Mouse (Mus musculus) thymus, postnatal 36 days (tissue): Measurements from ENCODE around the gene Corin.

ENCODE experiments used
- DNase-seq, 2 experiments: peaks; one replicate each; pipeline ENCODE4 v3.0.0; 2022; ENCODE audit warnings: mixed read lengths in 2 of 2

Corin gene

GRCm38 (mm10) chr5:72503531-72504523, at the start of gene Corin:
Corin (minus strand) TSS chr5:72504473.
- no peak for DNase-seq

GRCm38 (mm10) chr5:72551209-72551608, 46.9 kb upstream of the Corin start:
- no peak for DNase-seq

DNA sequence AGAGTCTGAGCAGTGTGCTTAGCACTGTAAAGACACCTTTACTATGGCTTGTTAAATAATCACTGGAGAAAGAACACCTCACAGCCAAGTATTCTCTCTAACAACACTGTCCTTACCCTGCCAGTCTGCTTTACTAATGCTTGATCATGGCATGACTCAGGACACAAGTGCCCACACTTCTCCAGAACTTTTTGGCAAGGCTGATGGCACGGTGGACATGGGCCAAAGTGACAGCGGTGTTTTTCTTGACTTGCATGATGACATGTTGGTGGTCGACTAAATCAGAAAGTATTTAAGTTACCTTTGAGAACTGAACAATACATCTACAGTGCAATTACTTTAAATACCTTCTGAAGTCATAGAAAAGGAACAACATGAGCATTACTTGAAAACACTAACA, 24.6 kb upstream of the Corin start:
- no peak for DNase-seq

- no peak for DNase-seq
These were observed 9.5 kb upstream of the Corin start for GRCm38 (mm10) chr5:72513808-72514207.

DNA sequence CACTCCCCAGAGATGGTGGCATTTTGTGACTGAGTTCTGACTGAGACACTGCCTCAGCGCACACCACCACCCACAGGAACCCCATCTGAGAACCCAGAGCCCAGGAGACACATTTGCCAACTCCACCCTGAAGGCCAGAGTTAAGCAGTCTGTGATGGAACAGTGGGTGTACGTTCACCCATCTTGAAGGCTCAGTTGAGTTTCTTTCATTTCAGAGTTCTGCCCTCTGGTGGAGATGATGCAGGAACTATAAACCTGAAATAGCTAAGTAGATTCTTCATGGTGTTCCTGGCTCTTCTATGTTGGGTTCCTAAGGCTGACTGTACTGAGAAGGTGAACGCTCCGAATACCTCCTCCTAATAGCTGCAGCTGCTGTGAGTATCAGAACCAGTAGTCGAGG, 1.5 kb upstream of the Corin start:
- no peak for DNase-seq

DNA sequence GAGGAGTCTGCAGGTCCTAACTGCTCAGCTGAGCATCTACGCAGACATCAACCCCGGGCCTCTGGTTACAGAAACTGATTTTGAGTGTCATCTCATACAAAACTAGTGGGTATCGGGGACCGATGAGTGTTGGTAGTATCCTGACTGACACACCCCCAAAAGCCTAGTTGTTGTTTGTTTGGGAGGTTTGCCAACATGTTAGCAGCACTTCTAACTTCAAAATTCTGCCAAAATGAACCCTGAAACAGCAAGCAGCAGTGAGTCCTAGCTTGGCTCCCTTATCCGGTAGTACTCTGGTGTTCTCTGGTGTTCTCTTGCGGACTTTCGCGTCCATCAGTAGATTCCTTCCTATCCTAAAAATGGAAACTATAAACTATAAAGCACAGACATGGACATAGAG, 1.5 kb downstream of the Corin start:
- no peak for DNase-seq

- DNase-seq = no peak
These were observed 2.5 kb downstream of the Corin start for GRCm38 (mm10) chr5:72501763-72502162.

GRCm38 (mm10) chr5:72498271-72498670, 6.0 kb downstream of the Corin start:
- no peak for DNase-seq

DNA sequence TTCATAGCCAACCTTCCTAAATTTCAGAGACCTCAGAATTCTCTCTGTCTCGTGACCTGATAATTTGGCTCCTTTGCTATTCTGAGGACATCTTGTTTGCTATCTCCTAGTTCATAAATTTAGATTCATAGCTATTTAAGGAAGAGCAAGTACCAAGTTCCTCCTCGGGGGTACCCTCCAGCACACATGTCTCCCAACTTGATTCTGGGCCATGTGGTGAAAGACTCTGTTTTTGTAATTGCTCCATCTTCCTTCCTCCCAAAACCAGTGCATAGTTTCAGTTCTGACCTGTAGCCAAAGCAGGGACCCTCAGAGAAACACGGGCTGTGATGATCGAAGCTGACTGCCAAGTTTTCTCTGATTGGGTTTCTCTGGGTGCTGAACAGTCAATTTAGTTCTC, 7.5 kb downstream of the Corin start:
- no peak for DNase-seq

GRCm38 (mm10) chr5:72493906-72494305, 10.4 kb downstream of the Corin start:
- no peak for DNase-seq

GRCm38 (mm10) chr5:72491232-72491631, 13.0 kb downstream of the Corin start:
- no peak for DNase-seq

GRCm38 (mm10) chr5:72480456-72480855, 23.8 kb downstream of the Corin start:
- no peak for DNase-seq

DNA sequence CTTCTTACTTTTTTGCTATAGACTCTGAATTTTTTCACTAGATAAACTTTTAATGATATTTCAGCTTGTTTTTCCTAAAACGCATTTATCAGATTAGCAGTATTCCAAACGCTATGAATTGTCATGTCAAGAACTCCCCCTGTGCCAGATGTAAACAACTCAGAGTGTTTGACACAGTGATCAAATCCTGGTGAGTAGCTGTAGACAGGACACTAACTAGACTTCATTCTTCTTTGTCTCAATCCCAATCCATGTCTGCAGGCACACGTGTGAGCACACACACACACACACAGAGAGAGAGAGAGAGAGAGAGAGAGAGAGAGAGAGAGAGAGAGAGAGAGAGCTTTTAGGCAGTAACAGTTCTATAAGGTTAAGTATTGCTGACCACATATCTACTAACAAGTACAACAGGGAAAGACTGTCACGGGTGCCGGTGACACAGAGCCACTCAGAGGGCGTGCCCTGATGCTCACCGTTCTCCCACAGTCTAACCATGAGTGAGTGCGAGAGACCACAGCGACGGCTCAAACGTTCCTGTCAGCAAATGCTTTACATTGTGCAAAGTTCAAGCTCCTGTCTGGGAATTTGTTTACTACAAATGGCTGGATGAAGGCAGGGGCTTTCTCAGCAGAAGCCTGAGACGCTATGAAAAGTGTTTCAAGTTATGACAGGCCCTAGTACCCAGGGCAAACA, 31.8 kb downstream of the Corin start:
- no peak for DNase-seq

GRCm38 (mm10) chr5:72471746-72472145, 32.5 kb downstream of the Corin start:
- no peak for DNase-seq

- DNase-seq = no peak
These were observed 39.3 kb downstream of the Corin start for GRCm38 (mm10) chr5:72464932-72465331.

DNA sequence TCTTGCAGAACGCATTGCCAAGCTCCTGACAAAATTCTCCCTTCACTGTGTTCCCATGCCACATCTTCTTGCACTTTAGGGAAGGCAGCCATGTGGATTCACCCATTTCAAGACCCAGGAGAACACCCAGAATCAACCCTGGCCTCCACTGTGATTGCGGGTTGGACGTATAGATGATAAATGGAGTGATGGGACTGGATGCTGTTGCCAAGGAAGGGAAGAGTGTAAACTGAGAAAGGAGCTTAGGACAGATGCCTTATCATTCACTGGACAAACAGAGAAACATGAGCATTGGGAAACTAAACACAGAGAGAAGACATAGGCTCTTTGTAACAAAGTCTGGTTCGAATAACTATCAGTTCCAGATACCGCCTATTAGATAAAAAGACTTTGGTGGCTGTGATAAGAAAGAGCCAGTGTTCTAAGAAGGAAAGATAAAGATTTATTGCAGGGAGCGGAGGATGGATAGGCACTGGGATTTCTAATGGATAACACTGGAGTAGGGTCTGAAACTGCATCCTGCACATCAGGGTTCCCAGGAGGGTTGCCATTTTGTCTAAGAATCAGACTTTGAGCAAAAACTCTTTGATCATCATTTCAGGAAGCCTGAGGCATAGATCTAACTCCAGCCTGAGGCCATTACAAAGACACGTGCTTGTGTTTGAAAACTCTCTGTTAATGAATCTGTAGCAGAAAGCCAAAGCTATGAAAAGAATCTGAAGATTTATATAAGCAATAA, 44.7 kb downstream of the Corin start:
- DNase-seq = no peak

DNA sequence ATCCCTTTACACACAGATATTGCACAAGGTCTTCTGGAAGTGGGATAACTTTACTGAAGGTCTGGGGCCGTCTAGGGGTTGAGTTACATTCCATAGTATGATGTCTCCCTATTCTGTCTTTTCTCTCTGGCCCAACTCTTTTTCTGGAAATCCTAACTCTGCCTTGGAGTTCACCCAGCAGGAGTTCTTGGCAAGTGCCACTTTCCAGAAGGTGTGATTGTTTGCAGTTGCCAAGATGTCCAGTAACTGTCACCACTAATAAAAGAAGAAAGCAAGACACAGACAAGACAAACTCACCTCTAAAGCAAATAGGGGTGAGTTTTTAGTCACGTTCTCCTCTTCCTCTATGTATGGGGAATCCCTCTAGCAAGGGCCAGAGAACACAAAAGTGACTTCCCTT, 50.6 kb downstream of the Corin start:
- DNase-seq = no peak

DNA sequence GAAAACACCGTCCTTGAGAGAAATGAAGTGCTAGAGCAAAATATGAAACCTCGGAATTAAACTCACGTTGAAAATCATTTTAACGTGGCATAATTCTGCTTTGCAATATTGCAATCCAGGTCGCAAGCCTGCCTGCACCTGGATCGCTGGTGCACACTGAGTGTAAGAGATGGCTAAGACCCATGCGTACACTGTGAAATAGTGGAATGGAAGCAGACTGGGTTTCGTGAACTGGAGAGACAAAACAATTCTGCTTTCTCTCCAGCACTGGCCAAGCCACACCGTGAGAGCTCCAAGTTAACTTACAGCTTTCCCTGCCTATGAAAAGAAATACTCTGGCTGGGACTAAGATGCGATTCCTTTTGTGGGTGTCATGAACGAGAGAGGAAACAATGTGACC, 51.1 kb downstream of the Corin start:
- DNase-seq = no peak

- DNase-seq = no peak
These were observed 51.5 kb downstream of the Corin start for GRCm38 (mm10) chr5:72452750-72453149.

GRCm38 (mm10) chr5:72448846-72449245, 55.4 kb downstream of the Corin start:
- no peak for DNase-seq

- no peak for DNase-seq
These were observed 58.2 kb downstream of the Corin start for GRCm38 (mm10) chr5:72446104-72446503.

- DNase-seq = no peak
These were observed 60.3 kb downstream of the Corin start for GRCm38 (mm10) chr5:72443946-72444345.

DNA sequence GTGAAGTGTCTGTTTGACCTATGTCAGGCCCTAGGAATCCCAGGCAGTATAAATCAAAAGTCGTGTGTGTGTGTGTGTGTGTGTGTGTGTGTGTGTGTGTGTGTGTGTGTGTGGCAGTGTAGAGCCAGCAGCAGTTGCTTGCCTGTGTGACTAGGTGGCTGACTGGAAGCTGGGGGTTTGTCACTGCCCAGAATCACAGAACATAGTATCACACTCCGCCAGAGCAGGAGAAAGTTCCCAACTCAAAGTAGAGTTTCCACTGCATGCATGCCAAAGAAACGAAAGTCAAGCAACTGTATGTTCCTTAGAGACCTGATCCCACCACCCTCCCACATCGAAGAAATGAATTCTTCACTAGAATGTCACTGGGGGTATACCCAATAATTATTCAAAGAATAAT, 61.3 kb downstream of the Corin start:
- no peak for DNase-seq
